Mouse (Mus musculus): Measurements from ENCODE around the gene Cntfr.
A peak's percentile ranks its signal among the peaks of the same experiment; 100 is the strongest.

Cntfr gene

DNA sequence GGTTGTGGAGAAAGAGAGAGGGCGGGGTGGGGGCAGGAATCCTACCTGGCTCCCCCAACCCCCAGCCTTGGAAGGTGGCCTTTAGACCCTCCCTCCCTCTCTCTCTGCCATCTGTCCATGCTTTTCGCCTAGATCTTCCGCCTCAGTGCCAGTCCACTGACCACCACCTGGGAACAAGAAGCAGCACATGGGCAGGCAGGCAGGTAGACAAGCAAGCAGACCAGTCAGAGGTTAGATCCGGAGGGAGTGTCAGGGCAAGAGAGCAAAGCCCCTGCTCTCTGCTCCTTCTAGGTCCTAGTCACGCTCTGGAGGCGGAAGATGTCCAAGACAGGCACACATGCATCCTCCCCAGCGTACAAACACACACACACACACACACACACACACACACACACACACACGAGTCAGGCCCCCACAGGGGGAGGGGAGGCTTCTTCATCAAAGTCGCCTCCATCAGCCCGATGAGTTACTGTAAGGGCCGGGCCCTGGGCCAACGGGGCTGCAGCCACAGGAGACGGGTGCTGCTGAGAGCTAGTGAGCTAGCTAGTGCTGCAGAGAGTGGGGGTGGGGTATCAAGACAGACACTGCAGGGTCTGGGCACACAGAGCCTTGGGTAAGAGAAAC, 19.8 kb downstream of the Cntfr start:
- no peak for DNase-seq

- DNase-seq, result no peak
Measured at GRCm38 (mm10) chr4:41676248-41677005, 20.5 kb downstream of the Cntfr start.

DNA sequence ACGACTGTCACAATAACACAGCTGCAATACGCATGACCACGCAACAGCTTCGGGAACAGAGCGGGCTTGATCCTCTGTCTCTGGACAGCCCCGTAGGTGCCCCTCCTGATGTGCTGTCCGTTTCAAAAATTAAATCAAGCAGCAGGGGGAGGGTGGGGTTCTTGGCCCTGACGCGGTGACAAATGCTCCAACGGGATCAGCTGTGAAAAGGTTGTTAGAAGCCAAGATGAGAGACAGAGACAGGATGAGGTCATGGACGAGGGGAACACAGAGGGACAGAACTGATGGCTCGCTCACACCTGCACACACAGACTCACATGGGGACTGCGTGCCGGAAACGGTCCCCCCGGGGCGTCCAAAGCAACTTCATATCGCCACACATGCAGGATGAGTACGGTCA, 23.7 kb downstream of the Cntfr start:
- no peak for DNase-seq

- no peak for DNase-seq
Measured at GRCm38 (mm10) chr4:41672522-41672963, 24.3 kb downstream of the Cntfr start.

DNA sequence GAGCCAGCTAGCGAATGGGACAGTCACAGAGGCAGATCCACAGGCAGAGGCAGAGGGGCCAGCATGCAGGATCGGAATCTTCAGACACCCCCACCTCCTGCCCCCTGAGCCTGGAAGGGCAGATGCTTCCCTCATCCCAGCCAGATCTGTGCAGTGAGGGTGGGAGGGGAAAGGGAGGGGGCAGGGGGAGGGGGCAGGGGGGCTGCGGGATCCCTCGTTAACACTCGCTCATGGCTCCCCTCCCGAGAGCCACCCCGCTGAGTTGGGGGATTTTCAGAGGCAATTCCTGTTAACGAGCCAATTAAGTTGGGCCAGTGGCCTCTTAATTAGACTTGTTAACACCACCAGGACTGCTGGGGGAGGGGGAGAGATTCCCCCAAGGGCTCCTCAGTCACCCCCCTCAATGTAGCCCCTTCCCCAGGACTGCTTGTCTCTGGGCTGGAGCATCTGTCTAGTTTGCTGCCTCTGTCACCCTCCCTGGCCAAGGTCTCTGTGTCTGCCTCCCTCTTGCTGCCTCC, 24.9 kb downstream of the Cntfr start:
- no peak for DNase-seq

DNA sequence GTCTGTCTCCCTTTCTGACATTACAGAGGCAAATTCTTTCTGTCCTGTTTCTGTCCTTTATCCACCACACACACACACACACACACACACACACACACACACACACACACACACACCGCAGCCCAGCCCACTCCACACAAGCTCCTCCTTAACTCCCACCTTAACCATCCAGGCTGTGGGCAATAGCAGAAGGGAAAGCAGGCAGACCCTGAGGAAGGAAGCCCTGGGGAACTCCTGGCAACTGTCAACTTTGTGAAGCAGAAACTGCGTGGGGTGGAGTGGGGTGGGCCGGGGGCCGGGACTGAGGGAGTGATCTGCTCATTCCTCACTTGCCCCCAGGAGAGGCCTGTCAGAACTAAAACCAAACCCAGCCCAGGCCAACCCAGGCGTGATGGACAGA, 25.4 kb downstream of the Cntfr start:
- DNase-seq, result no peak

DNA sequence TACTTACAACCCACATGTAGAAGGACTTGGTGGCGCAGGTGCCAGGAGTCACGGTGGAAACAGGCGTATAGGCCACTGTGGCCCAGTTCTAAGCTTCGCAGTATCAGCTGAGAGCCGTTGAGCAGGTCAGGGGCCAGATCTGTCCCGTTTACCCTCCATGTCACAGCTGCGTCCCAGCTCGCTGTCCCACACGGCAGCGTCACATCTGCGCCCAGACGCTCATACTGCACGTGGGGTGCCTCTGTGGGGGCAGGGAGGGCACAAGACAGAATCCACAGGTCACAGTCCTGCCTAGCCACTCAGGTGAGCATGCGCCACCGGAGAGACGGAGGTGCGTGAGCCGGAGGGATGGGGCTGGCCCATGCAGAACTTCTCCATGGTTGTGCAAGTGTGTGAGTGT, 26.1 kb downstream of the Cntfr start:
- no peak for DNase-seq

- no peak for DNase-seq
Measured at GRCm38 (mm10) chr4:41666646-41667045, 30.2 kb downstream of the Cntfr start.

GRCm38 (mm10) chr4:41665009-41665675, 31.7 kb downstream of the Cntfr start:
- DNase-seq, result no peak

GRCm38 (mm10) chr4:41664533-41664932, 32.4 kb downstream of the Cntfr start:
- DNase-seq, result no peak

DNA sequence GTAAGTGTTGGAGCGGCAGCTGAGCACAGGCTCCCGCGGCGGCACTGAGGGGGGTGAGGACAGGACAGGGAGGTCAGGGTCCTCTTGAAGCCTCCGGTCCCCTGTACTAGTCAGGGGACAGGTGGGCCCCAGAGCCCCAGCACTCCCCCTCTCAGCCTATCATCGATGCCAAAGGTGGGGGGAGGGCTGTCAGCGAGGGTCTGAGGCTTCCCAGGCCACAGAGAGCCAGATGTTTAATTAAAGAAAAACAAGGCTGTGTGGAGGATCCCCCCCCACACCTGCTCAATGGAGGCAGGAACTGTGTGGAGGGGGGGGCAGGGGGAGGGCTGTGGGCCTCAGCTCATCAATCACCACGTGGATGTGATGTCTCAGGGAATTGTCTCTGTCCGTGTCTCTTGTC, 33.3 kb downstream of the Cntfr start:
- DNase-seq, result no peak

- no peak for DNase-seq
Measured at GRCm38 (mm10) chr4:41662723-41663122, 34.2 kb downstream of the Cntfr start.

DNA sequence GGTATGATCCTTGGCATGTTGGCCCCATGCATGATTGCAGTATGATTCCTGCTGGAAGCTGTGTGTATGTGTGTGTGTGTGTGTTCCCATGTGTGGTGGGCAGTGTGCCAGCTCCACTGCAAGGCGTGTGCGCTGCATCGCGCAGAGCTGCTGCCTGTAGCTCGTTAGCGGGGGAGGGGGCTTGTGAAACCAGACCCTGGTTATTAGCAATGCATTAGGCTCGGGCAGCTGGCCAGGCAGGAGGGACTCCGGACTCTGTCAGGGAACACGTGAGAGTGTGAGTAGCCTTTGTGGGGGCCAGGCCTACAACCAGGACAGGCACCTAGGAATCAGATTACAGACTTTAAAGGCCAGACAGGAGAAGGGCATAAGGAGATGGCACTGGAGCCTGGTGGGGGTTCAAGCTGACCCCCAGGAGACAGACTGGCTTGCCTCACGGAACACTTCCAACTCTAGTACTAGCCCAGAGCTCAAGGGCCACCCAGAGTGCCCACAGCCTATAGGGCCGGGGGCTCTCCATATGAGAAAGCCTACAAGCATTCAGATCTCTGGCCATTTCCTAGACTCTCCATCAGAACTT, 35.9 kb downstream of the Cntfr start:
- DNase-seq, result no peak

- DNase-seq, result no peak
Measured at GRCm38 (mm10) chr4:41659556-41659955, 37.3 kb downstream of the Cntfr start.

- no peak for DNase-seq
Measured at GRCm38 (mm10) chr4:41658566-41659384, 38.1 kb downstream of the Cntfr start.

DNA sequence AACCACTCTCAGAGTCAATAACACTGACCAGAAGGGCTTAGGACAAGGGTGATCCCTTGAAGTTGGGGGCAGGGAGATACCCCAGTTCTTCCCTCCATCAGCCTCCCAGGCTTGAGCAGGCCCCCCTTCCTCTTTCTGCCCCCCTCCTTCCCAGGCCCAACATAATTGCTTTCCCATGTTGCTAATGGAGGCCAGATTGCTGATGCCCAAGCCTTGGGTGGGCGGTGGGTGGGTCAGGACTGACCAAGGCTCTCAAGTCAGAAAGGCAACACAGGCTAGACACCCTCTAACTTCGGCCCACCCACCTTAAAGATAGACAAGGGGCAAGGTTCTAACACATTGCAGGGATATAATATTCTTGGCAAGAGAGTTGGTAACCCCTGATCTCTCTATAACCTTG, 41.4 kb downstream of the Cntfr start:
- no peak for DNase-seq

GRCm38 (mm10) chr4:41654217-41654616, 42.7 kb downstream of the Cntfr start:
- DNase-seq, result peak in 1 of 2 experiments; percentile 27

- no peak for DNase-seq
Measured at GRCm38 (mm10) chr4:41653730-41654129, 43.2 kb downstream of the Cntfr start.

- peak in 1 of 2 experiments; percentile 68 for DNase-seq
Measured at GRCm38 (mm10) chr4:41653296-41653695, 43.6 kb downstream of the Cntfr start.

- DNase-seq, result no peak
Measured at GRCm38 (mm10) chr4:41648627-41649026, 48.3 kb downstream of the Cntfr start.

DNA sequence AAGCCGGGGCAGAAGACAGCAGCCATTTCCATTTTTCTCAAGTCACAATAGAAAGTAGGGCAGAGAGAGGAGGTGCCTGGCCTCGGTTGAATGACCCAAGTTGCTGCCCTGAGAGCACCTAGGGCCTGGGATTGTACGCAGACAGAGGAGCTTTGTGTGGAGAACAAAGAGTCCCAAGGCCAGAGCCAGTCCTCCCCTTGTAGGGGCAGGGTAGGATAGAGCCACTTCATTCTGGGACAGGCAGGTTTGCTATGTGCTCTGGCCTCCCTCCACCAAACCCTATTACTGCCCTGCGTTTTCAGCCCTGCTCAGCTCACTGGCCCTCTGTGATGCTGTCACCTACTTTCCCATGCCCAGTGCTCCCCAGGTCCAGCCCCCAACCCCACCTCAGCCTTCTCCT, 48.7 kb downstream of the Cntfr start:
- no peak for DNase-seq

DNA sequence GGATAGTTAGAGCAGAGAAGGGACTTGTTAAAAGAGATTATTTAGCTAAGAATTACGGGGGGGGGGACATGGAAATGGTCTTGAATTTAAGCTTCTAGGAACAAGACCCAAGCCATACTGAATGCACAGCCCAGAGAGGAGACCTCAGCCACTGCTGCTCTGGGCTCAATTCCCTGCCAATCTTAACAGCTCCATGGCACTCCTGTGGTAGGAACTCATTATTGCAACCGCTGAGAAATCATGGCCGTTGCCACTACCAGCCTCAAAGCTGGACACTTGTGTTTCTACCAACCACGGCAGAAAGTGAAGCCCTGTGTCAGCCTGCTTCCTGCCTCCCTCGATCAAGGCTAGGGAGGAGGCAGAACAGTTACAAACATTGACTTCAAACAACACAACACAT, 51.4 kb downstream of the Cntfr start:
- no peak for DNase-seq

Data from spleen, adult 18-20 months (tissue).